Mouse (Mus musculus): ENCODE data around the gene Ube2e1.

- TF ChIP-seq CTCF (IDR thresholded peaks at IDR 0.05; ENCODE audit: borderline replicate concordance, insufficient read depth, low read length) = no peak
- TF ChIP-seq POLR2A (IDR thresholded peaks at IDR 0.05; ENCODE audit: low read depth, low read length) = no peak
These were observed 46.2 kb downstream of the Ube2e1 start for GRCm38 (mm10) chr14:18285476-18285875.
